Mouse (Mus musculus) heart, adult 2 months (tissue): ENCODE measurements at regions not wholly inside any gene's neighbourhood (a gene's known extent, or its start where the extent isn't known, plus 50 kb on each side); places are given as distances from the start of the nearest gene placed in this dataset.
A peak's percentile ranks its signal among the peaks of the same experiment; 100 is the strongest.

Experiments used
- DNase-seq, 2 experiments: peaks; one replicate each; pipeline ENCODE4 v3.0.0; 2021
- H3K27ac ChIP-seq: fragments of 200-600 bp; 2 replicates; pipeline ENCODE4 v1.8.1; 2022
- H3K27me3 ChIP-seq: fragments of 200-500 bp; 2 replicates; pipeline ENCODE4 v1.6.1; 2012; ENCODE audit warnings: mild to moderate bottlenecking, low read length, inconsistent platforms, mixed read lengths; ENCODE audit not compliant: control insufficient read depth, insufficient read depth
- H3K36me3 ChIP-seq: fragments of 200-500 bp; 2 replicates; pipeline ENCODE4 v1.6.1; 2012; ENCODE audit warnings: low read length, inconsistent platforms; ENCODE audit not compliant: control insufficient read depth, insufficient read depth
- H3K4me1 ChIP-seq: fragments of 200-500 bp; 2 replicates; pipeline ENCODE4 v1.6.1; 2011; ENCODE audit warnings: low read length; ENCODE audit not compliant: control insufficient read depth, insufficient read depth
- H3K4me3 ChIP-seq: fragments of 200-600 bp; 2 replicates; pipeline ENCODE4 v1.8.1; 2022
- H3K79me2 ChIP-seq: fragments of 200-500 bp; replicated peaks from 2 replicates; pipeline ENCODE4 v1.6.1; 2012; ENCODE audit warnings: mild to moderate bottlenecking, inconsistent platforms, low read length, moderate library complexity, mixed read lengths; ENCODE audit not compliant: control insufficient read depth, insufficient read depth
- H3K9ac ChIP-seq: fragments of 200-500 bp; 2 replicates; pipeline ENCODE4 v1.6.1; 2012; ENCODE audit warnings: low read depth, mild to moderate bottlenecking, control low read depth, inconsistent platforms, low read length, mixed read lengths
- CTCF ChIP-seq: fragments of 200-600 bp; IDR thresholded peaks from 2 replicates; pipeline ENCODE4 v1.8.1; 2022; ENCODE audit warnings: antibody characterized with exemption, mild to moderate bottlenecking, moderate library complexity
- EP300 ChIP-seq: fragments of 200-500 bp; IDR thresholded peaks from 2 replicates; pipeline ENCODE4 v1.6.1; 2011; ENCODE audit warnings: low read depth, low read length, control low read depth; ENCODE audit not compliant: insufficient read depth
- POLR2A ChIP-seq: fragments of 200-500 bp; IDR thresholded peaks from 2 replicates; pipeline ENCODE4 v1.6.1; 2011; ENCODE audit warnings: mild to moderate bottlenecking, low read depth, low read length, control low read depth; ENCODE audit not compliant: insufficient read depth
- WGBS: fragments of 180-500 bp; shearing (Covaris S2); methylation state at CpG from one replicate; pipeline ENCODE4 v1.1.7; 2018; 5-methylcytosine and 5-hydroxymethylcytosine counted together
- intact Hi-C: fragments of 180-260 bp; cut with DNase I; formaldehyde crosslinking; loops from one replicate; pipeline ENCODE4 v1.15.1; 2025

GRCm38 (mm10) chr16:85702889-85703480 lies 99.9 kb downstream of the Adamts1 start:
- Histone ChIP-seq H3K27me3 (no peaks in the 10 kb centered on the region), H3K9ac (no peak overlapping the region), H3K27ac (no peak overlapping the region), H3K4me1 (no peaks in the 10 kb centered on the region), H3K79me2 (no peaks in the 10 kb centered on the region), H3K4me3 (no peak overlapping the region), H3K36me3 (no peaks in the 10 kb centered on the region)
- no peak for DNase-seq
- WGBS: 69% methylated on average over 2 of the region's 2 CpGs
- intact Hi-C loops: no loop called here
- no peak for TF ChIP-seq CTCF
- no peak for TF ChIP-seq EP300
- no peak for TF ChIP-seq POLR2A

- Histone ChIP-seq H3K4me3 (no peak overlapping the region), H3K27me3 (no peaks in the 10 kb centered on the region), H3K36me3 (no peaks in the 10 kb centered on the region), H3K9ac (no peak overlapping the region), H3K27ac (no peak overlapping the region), H3K4me1 (no peaks in the 10 kb centered on the region), H3K79me2 (no peaks in the 10 kb centered on the region)
- 67% methylated on average over 4 of the region's 4 CpGs for whole genome bisulfite sequencing
- no peak for DNase-seq
- TF ChIP-seq POLR2A (no peak), EP300 (no peak), CTCF (no peak)
- intact Hi-C loops: no loop called here
Observed at GRCm38 (mm10) chr16:85699329-85699728, 103.6 kb downstream of the Adamts1 start.

- TF ChIP-seq EP300 (no peak), CTCF (no peak), POLR2A (no peak)
- H3K27ac ChIP-seq: no peak overlapping the region
- WGBS: 83% methylated on average over 2 of the region's 2 CpGs
- H3K4me3 ChIP-seq: no peak overlapping the region
- intact Hi-C loops: no loop called here
- H3K36me3 ChIP-seq: no peaks in the 10 kb centered on the region
- no peak overlapping the region for H3K9ac ChIP-seq
- no peaks in the 10 kb centered on the region for H3K27me3 ChIP-seq
- no peaks in the 10 kb centered on the region for H3K4me1 ChIP-seq
- H3K79me2 ChIP-seq: no peaks in the 10 kb centered on the region
- DNase-seq: no peak
Observed at GRCm38 (mm10) chr16:85682721-85683120, 120.2 kb downstream of the Adamts1 start.

GRCm38 (mm10) chr16:85680351-85680750 lies 122.6 kb downstream of the Adamts1 start:
- Histone ChIP-seq H3K9ac (no peak overlapping the region), H3K79me2 (no peaks in the 10 kb centered on the region), H3K27ac (no peak overlapping the region), H3K4me1 (peaks cover 2% of the 10 kb centered on the region), H3K4me3 (no peak overlapping the region), H3K36me3 (no peaks in the 10 kb centered on the region), H3K27me3 (no peaks in the 10 kb centered on the region)
- no peak for DNase-seq
- WGBS: 53% methylated on average over 6 of the region's 6 CpGs
- intact Hi-C loops: no loop called here
- TF ChIP-seq EP300: no peak
- no peak for TF ChIP-seq POLR2A
- no peak for TF ChIP-seq CTCF

GRCm38 (mm10) chr16:85678781-85679180 lies 124.1 kb downstream of the Adamts1 start:
- TF ChIP-seq EP300: no peak
- TF ChIP-seq POLR2A: no peak
- TF ChIP-seq CTCF: no peak
- Histone ChIP-seq H3K4me3 (no peak overlapping the region), H3K27me3 (no peaks in the 10 kb centered on the region), H3K79me2 (no peaks in the 10 kb centered on the region), H3K27ac (no peak overlapping the region), H3K36me3 (no peaks in the 10 kb centered on the region), H3K9ac (no peak overlapping the region), H3K4me1 (peaks cover 2% of the 10 kb centered on the region)
- DNase-seq: no peak
- intact Hi-C loops: loop anchor here (1.0 to 10.0 kb wide), 4 partner anchors 204 to 1569 kb away; partner anchors contain the start of gene App
- 41% methylated on average over 1 of the region's 1 CpGs for WGBS

GRCm38 (mm10) chr16:85678228-85678627 lies 124.7 kb downstream of the Adamts1 start:
- H3K4me1 ChIP-seq: peaks cover 2% of the 10 kb centered on the region
- DNase-seq: no peak
- no peak overlapping the region for H3K27ac ChIP-seq
- no peaks in the 10 kb centered on the region for H3K79me2 ChIP-seq
- no peak overlapping the region for H3K4me3 ChIP-seq
- H3K36me3 ChIP-seq: no peaks in the 10 kb centered on the region
- H3K9ac ChIP-seq: no peak overlapping the region
- no peak for TF ChIP-seq EP300
- peak; percentile 91 for TF ChIP-seq CTCF
- intact Hi-C loops: loop anchor here (1.0 to 10.0 kb wide), 4 partner anchors 203 to 1569 kb away; partner anchors contain the start of gene App
- no peaks in the 10 kb centered on the region for H3K27me3 ChIP-seq
